Mouse (Mus musculus): ENCODE measurements at regions not wholly inside any gene's neighbourhood (a gene's known extent, or its start where the extent isn't known, plus 50 kb on each side); places are given as distances from the start of the nearest gene placed in this dataset.

GRCm38 (mm10) chr1:21132340-21132739 is 53.3 kb upstream of the Tram2 start:
- 94% methylated on average over 2 of the region's 2 CpGs for WGBS
- Histone ChIP-seq H3K27me3 (no peaks in the 10 kb centered on the region), H3K27ac (no peak overlapping the region), H3K36me3 (no peaks in the 10 kb centered on the region), H3K9ac (replicated peaks) (no peak overlapping the region), H3K9me3 (no peaks in the 10 kb centered on the region), H3K4me3 (replicated peaks) (no peak overlapping the region), H3K4me2 (replicated peaks) (no peak overlapping the region), H3K4me1 (replicated peaks) (no peaks in the 10 kb centered on the region)
- no peak for ATAC-seq

DNA sequence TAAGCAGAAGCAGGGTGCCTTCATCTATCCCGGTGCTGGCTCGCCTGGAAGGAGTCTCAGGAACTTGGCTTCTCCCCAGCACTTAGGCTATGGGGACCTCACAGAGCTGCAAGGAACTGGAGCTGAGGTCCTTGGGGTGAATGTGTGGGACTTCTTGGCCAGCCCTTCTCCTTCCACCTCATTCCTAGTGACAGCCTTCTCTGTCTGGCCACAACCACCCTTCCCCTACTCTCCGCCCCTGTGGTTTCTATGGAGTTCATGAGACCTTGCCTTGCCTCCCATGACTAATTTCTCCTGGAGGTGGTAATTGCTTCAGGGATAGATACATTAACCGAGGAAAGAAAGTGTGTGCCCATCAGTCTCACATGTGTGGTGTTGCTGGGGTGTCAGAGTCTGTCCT is 67.9 kb upstream of the Tram2 start:
- Histone ChIP-seq H3K9me3 (no peaks in the 10 kb centered on the region), H3K27ac (no peak overlapping the region), H3K4me3 (replicated peaks) (no peak overlapping the region), H3K27me3 (no peaks in the 10 kb centered on the region), H3K4me2 (replicated peaks) (no peak overlapping the region), H3K4me1 (replicated peaks) (no peaks in the 10 kb centered on the region), H3K9ac (replicated peaks) (no peak overlapping the region), H3K36me3 (no peaks in the 10 kb centered on the region)
- 83% methylated on average over 4 of the region's 4 CpGs for WGBS
- ATAC-seq = no peak

DNA sequence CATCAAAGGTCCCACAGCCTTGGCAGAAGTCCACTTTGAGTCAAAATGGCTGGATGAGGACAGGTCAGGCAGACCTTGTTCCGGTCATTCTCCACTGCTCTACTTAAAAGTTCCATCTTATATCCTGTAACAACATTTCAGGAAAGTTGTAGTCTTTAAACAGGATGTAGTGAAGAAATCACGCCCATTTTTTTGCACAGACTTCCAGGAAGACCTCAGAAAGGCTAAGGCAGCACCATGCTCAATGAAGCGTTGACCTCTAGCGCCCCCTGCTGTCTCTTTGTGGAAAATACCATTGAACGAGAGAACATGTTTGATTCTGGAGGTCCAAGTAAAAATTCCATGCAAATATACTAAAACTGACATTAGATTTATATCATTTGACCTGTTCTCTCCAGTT is 56.6 kb upstream of the Tmem14a start:
- H3K27ac ChIP-seq = no peak overlapping the region
- no peaks in the 10 kb centered on the region for H3K36me3 ChIP-seq
- peaks cover 5% of the 10 kb centered on the region; the same call in 1 of the 2 replicates for H3K4me1 ChIP-seq (replicated peaks)
- peaks cover 12% of the 10 kb centered on the region for H3K27me3 ChIP-seq
- no peak for ATAC-seq
- H3K4me3 ChIP-seq (replicated peaks) = no peak overlapping the region
- WGBS = 19% methylated on average over 5 of the region's 5 CpGs
- H3K9ac ChIP-seq (replicated peaks) = no peak overlapping the region
- H3K4me2 ChIP-seq (replicated peaks) = no peak overlapping the region
- H3K9me3 ChIP-seq = no peaks in the 10 kb centered on the region

DNA sequence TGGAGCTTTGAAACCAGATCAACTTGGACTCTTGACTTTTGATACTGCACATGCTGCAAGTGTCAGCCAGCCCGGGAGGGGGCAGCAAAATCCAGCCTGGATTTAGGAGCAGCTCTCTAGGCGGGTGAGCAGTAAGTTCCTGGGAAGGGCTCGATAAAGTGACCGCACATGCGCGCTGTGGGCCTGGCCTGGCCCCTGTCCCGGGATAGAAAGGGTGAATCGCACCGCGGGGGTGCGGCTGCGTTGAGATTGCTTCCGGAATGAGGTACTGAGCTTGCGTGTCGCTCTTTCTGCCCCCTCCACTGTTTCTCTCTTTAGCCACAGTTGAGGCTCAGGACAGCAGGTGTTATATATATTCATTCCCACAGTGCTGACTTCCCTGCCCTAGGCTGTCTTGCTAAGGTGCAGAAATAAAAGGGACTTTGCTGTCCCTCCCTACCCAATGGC is 52.1 kb upstream of the Tmem14a start:
- Histone ChIP-seq H3K27me3 (peaks cover 12% of the 10 kb centered on the region), H3K4me1 (replicated peaks) (peaks cover 9% of the 10 kb centered on the region; the same call in 1 of the 2 replicates), H3K27ac (no peak overlapping the region), H3K36me3 (no peaks in the 10 kb centered on the region), H3K4me3 (replicated peaks) (peak overlapping the region; percentile 44), H3K9ac (replicated peaks) (peak overlapping the region; percentile 47), H3K9me3 (no peaks in the 10 kb centered on the region), H3K4me2 (replicated peaks) (peak overlapping the region; percentile 65)
- 0% methylated on average over 15 of the region's 15 CpGs for WGBS
- peak; percentile 98 for ATAC-seq

DNA sequence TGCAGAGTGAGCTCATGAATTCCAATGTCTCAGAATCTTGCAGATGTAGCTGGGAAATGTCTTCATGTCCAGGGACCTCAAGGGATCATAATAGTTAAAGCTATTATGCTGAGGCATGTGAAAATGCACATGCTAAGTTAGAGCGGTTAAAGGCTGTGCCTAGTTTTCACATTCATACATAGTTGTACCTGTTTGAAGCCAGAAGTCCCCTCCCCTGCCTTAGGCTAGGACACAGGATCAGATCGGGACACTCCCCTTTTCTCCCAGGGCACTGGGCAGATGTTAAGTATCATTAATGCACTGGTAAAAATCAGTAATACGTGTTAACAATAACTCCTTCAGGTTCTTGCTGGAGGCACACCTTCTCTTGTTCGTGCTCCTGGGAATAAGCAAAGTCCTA is 51.6 kb upstream of the Tmem14a start:
- Histone ChIP-seq H3K4me2 (replicated peaks) (peak overlapping the region; percentile 65), H3K27me3 (peaks cover 12% of the 10 kb centered on the region), H3K27ac (no peak overlapping the region), H3K4me1 (replicated peaks) (peaks cover 9% of the 10 kb centered on the region; the same call in 1 of the 2 replicates), H3K4me3 (replicated peaks) (peak overlapping the region; percentile 44), H3K36me3 (no peaks in the 10 kb centered on the region), H3K9ac (replicated peaks) (peak overlapping the region; percentile 47; the same call in 1 of the 2 replicates), H3K9me3 (no peaks in the 10 kb centered on the region)
- WGBS = 64% methylated on average over 4 of the region's 4 CpGs
- peak; percentile 72 for ATAC-seq
